Comparison of ENCODE assay signal across 20 mouse cellular contexts in the genomic region with DNA sequence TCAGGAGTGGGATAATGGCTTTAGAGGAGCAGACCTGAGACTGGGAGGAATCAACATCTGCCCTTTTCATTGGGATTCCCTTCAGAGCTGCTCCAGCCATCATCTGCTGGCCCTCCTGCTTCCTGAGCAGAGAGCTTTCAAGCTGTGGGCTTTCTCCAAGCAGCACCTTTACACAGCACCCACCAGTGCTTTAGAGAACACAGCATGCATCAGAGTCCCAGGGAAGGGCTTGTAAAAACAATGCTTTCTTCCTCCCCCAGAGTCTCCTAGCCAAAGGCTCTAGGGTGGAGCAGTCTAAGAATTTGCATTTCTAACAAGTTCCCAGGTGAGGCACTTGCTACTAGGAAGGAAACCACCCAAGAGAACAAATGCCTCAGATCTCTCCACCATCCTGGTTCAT. TPM values are rescaled to one million over a fixed set of nuclear protein-coding genes. Genes with fewer than 3 reads are reported as not detected.
DNase-seq lines count a peak whose midpoint lies in the region; TF ChIP-seq lines count a peak whose summit lies in the region.
"Had no signal": no experiment of that assay in that cellular context is flagged by ENCODE, and none has a peak within 500 bp of the region (broad histone marks: within the 10 kb centered on the region; RNA-seq: fewer than 3 reads in every experiment).

No protein-coding gene starts in this region.

- TF ChIP-seq POLR2A in CH12.LX (IDR thresholded peaks at IDR 0.05; ENCODE audit: low read depth, low read length) (no peak), ES-Bruce4 (IDR thresholded peaks at IDR 0.05; ENCODE audit: insufficient read depth, low read length) (no peak)

- dilution Hi-C loops in CH12.LX (cut with MboI; ENCODE audit: extremely low pct_ligation_motif_present, extremely low pct_unique_long_range_greater_than_20kb, low sequenced_read_pairs): no loop called here

- H3K27me3 ChIP-seq in CH12.LX (replicated peaks): no peaks in the 10 kb centered on the region
- no peaks in the 10 kb centered on the region for H3K27me3 ChIP-seq in ES-Bruce4 (ENCODE audit: control insufficient read depth, insufficient read depth, low read length, poor library complexity, severe bottlenecking)
- H3K27me3 ChIP-seq: embryonic facial prominence, embryonic 13.5 days; forebrain, embryonic 12.5 days; heart, embryonic 12.5 days had no signal

- no peak for TF ChIP-seq EP300 in CH12.LX (IDR thresholded peaks at IDR 0.05; ENCODE audit: low read length)
- peak; percentile 85 for TF ChIP-seq EP300 in ES-Bruce4 (IDR thresholded peaks at IDR 0.05; ENCODE audit: insufficient read depth, low read depth, low read length)

- no peaks in the 10 kb centered on the region for H3K79me2 ChIP-seq in CH12.LX (replicated peaks; ENCODE audit: control insufficient read depth, extremely low read depth, insufficient read depth, poor library complexity, severe bottlenecking)

- H3K9ac ChIP-seq in CH12.LX (ENCODE audit: insufficient read depth, low read depth) (0 out of 2 replicates have a peak overlapping the region, but pooled peaks have one; percentile 7), ES-Bruce4 (ENCODE audit: low read depth, poor library complexity, severe bottlenecking) (no peak overlapping the region)
- H3K9ac ChIP-seq: embryonic facial prominence, embryonic 13.5 days; forebrain, embryonic 12.5 days; heart, embryonic 12.5 days had no signal

- 0 out of 2 replicates have a peak overlapping the region, but pooled peaks have one; percentile 11 for H3K27ac ChIP-seq in left cerebral cortex, adult 2 months
- H3K27ac ChIP-seq in CH12.LX (ENCODE audit: insufficient read depth, low read depth) (no peak overlapping the region; the same call in 1 of the 2 replicates), ES-Bruce4 (ENCODE audit: insufficient read depth, low read length) (peak overlapping the region; percentile 92)
- H3K27ac ChIP-seq: embryonic facial prominence, embryonic 13.5 days; forebrain, embryonic 12.5 days; gastrocnemius, adult 2 months; hindbrain, postnatal 0 days had no signal

- no peak for TF ChIP-seq RAD21 in CH12.LX (IDR thresholded peaks at IDR 0.05; ENCODE audit: low read depth, low read length)

- intact Hi-C loops in left cerebral cortex, adult 2 months (cut with DNase I): no loop called here
- intact Hi-C loops in left cerebral cortex, postnatal 14 days (cut with DNase I): no loop called here

- peak in 1 of 2 experiments; percentile 7 for DNase-seq in left cerebral cortex, adult 2 months (ENCODE audit: extremely low spot score in 1 of 2, low spot score in 2 of 2)
- no peak for DNase-seq in left cerebral cortex, postnatal 14 days (ENCODE audit: low spot score in 2 of 2)
- DNase-seq in CH12.LX (ENCODE audit: extremely low read depth) (peak; percentile 27), WW6 (ENCODE audit: low read depth, low spot score) (peak; percentile 49), liver (no peak)
- DNase-seq in cerebellum, postnatal 25 days: no peak
- DNase-seq: adrenal gland, postnatal 14 days; cerebellum, adult 11-12 months; cerebellum, adult 9-10 months; cerebellum, postnatal 36 days; gastrocnemius, adult 2 months; gastrocnemius, postnatal 25 days; heart, postnatal 36 days had no signal

- H3K4me3 ChIP-seq in left cerebral cortex, adult 2 months: no peak overlapping the region
- H3K4me3 ChIP-seq in CH12.LX (replicated peaks in 1 of 3; ENCODE audit: low read depth in 2 of 3, low read length in 2 of 3, poor library complexity in 1 of 3) (no peak overlapping the region), ES-Bruce4 (ENCODE audit: low read depth, low read length) (no peak overlapping the region)
- H3K4me3 ChIP-seq: embryonic facial prominence, embryonic 13.5 days; forebrain, embryonic 12.5 days; gastrocnemius, adult 2 months; heart, embryonic 12.5 days had no signal

- H3K36me3 ChIP-seq in CH12.LX (replicated peaks in 1 of 2; ENCODE audit: control insufficient read depth in 1 of 2, insufficient read depth in 1 of 2, low read length in 1 of 2): no peaks in the 10 kb centered on the region
- H3K36me3 ChIP-seq in ES-Bruce4 (ENCODE audit: control insufficient read depth, insufficient read depth, low read length, poor library complexity, severe bottlenecking): no peaks in the 10 kb centered on the region
- H3K36me3 ChIP-seq: embryonic facial prominence, embryonic 13.5 days; forebrain, embryonic 12.5 days; heart, embryonic 12.5 days had no signal

- no peak overlapping the region for H3K4me2 ChIP-seq in CH12.LX (ENCODE audit: insufficient read depth, low read depth, poor library complexity, severe bottlenecking)
- H3K4me2 ChIP-seq: embryonic facial prominence, embryonic 13.5 days; forebrain, embryonic 12.5 days; heart, embryonic 12.5 days had no signal

- in situ Hi-C loops in CH12.LX (cut with MboI; ENCODE audit: low pct_ligation_motif_present, low pct_unique_long_range_greater_than_20kb, low sequenced_read_pairs): loop anchor here (5.0 kb wide), 1 partner anchor 63 kb away; no protein-coding TSS in a partner anchor

- H3K9me3 ChIP-seq in CH12.LX (replicated peaks; ENCODE audit: low read length) (no peaks in the 10 kb centered on the region), ES-Bruce4 (replicated peaks; ENCODE audit: control insufficient read depth, insufficient read depth, low read length, poor library complexity, severe bottlenecking) (0 out of 2 replicates have a peak, but pooled peaks cover 3% of the 10 kb centered on the region)
- H3K9me3 ChIP-seq: embryonic facial prominence, embryonic 13.5 days; forebrain, embryonic 12.5 days; heart, embryonic 12.5 days had no signal

- peaks cover 11 to 46% of the 10 kb centered on the region in 2 experiments for H3K4me1 ChIP-seq in CH12.LX (ENCODE audit: control insufficient read depth in 1 of 2, insufficient read depth in 2 of 2)
- no peaks in the 10 kb centered on the region for H3K4me1 ChIP-seq in ES-Bruce4 (ENCODE audit: control insufficient read depth, insufficient read depth, low read length)
- H3K4me1 ChIP-seq: embryonic facial prominence, embryonic 13.5 days had no signal

- no peak for TF ChIP-seq CTCF in left cerebral cortex, adult 2 months (IDR thresholded peaks at IDR 0.05)
- no peak for TF ChIP-seq CTCF in CH12.LX (conservative IDR thresholded peaks at IDR 0.05 in 1 of 2, IDR thresholded peaks at IDR 0.05 in 1 of 2; ENCODE audit: low read depth in 2 of 2, low read length in 2 of 2)
- no peak for TF ChIP-seq CTCF in ES-Bruce4 (IDR thresholded peaks at IDR 0.05; ENCODE audit: low read depth, low read length)

TF ChIP-seq in CH12.LX, 34 proteins besides CTCF, POLR2A, EP300 and RAD21:
- TF ChIP-seq NELFE (IDR thresholded peaks at IDR 0.05; ENCODE audit: low read depth, low read length) (no peak), IRF4 (IDR thresholded peaks at IDR 0.05; ENCODE audit: low read depth, low read length) (peak; percentile 34; the same call in 1 of the 2 replicates), MEF2A (IDR thresholded peaks at IDR 0.05; ENCODE audit: borderline replicate concordance, low read depth, low read length) (0 out of 2 replicates have a peak, but pooled peaks have one; percentile 23)

RNA-seq across cellular contexts. Expression of a gene that starts 29.6 kb away (rescaled TPM):
- 100 to 1,000 TPM; 164 to 179 TPM for total RNA-seq in left cerebral cortex, adult 2 months (2021)
- 100 to 1,000 TPM; 133 to 135 TPM for total RNA-seq in left cerebral cortex, postnatal 14 days (2021)
- total RNA-seq in CH12.LX (2012; rRNA removed) (1.3 and 1.7 TPM in 2 replicates), CH12.LX (2014; rRNA removed) (1.5 and 1.6 TPM in 2 replicates)
- polyA plus RNA-seq in CH12.LX (2012; ENCODE audit: insufficient read length, low read depth) (0.70 and 1.1 TPM in 2 replicates), ES-Bruce4 (2011; ENCODE audit: insufficient read depth, insufficient read length, low read depth, missing spikeins) (0.87 and 1.4 TPM in 2 replicates)
- total RNA-seq: granulocyte monocyte progenitor cell, adult 5-6 weeks had no signal
- polyA plus RNA-seq: activated CD4-positive, CD25-positive, alpha-beta regulatory T cell, adult 4 months had no signal

Comparison
In these comparisons a context has a peak if more than half of its experiments do, and no peak if none do; other contexts are left out.
1. DNase-seq: peak in CH12.LX (single experiment) and WW6 (single experiment); none in left cerebral cortex, postnatal 14 days (0 of 2), cerebellum, postnatal 25 days (0 of 2) and liver (single experiment).
2. RNA of a gene that starts 29.6 kb away (total RNA-seq): 164 to 179 TPM in left cerebral cortex, adult 2 months and 133 to 135 TPM in left cerebral cortex, postnatal 14 days; 1.3 to 1.7 TPM in CH12.LX; every median in the first group is over 10 times any median in the second.